Mouse (Mus musculus): ENCODE data around the gene Gm28308. TPM values are rescaled to one million over a fixed set of nuclear protein-coding genes. Genes with fewer than 3 reads are reported as not detected.

Gm28308 gene
- total and polyA plus RNA-seq, 3 experiments = not detected

DNA sequence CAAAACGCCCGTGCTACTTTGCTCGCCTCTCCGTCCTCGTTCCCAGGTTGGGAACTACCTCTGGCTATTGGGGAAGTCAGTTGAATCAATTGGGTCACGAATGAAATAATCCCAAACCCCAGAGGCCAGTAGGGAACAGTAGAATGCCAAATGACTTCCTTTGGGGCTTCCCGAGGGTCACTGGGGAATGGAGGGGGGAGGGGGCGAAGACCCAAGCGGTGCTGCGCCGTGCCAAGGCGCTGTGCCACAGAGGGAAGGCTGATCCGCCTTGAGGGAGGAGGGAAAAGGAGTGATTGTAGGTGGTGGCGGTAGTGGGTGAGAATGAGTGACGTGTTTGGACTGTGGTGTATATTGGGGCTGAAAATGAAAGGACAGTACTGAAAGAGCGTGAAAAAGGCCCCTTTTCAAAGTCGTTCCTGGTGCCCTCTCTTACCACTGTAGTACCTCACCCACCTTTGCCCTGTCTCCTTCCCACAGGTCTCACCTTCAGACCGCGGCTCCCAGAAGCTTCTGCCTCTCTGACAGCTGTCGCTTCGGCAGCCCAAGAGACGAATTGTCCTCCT is 502 bp downstream of the Gm28308 start:
- Histone ChIP-seq H3K9ac (ENCODE audit: insufficient read depth, low read depth) (peak overlapping the region; percentile 41), H3K4me3 (replicated peaks in 1 of 3; ENCODE audit: low read depth in 2 of 3, low read length in 2 of 3, poor library complexity in 1 of 3) (peak overlapping the region in 2 of 3 experiments; percentile 53 to 57), H3K9me3 (replicated peaks; ENCODE audit: low read length) (peaks cover 28% of the 10 kb centered on the region), H3K27ac (ENCODE audit: insufficient read depth, low read depth) (peak overlapping the region; percentile 75), H3K27me3 (replicated peaks) (peaks cover 2% of the 10 kb centered on the region), H3K36me3 (replicated peaks in 1 of 2; ENCODE audit: control insufficient read depth in 1 of 2, insufficient read depth in 1 of 2, low read length in 1 of 2) (peaks cover 0 to 6% of the 10 kb centered on the region in 2 experiments), H3K4me2 (ENCODE audit: insufficient read depth, low read depth, poor library complexity, severe bottlenecking) (peak overlapping the region; percentile 59; the same call in 1 of the 2 replicates), H3K79me2 (replicated peaks; ENCODE audit: control insufficient read depth, extremely low read depth, insufficient read depth, poor library complexity, severe bottlenecking) (no peaks in the 10 kb centered on the region), H3K4me1 (ENCODE audit: control insufficient read depth in 1 of 2, insufficient read depth in 2 of 2) (peaks cover 4 to 17% of the 10 kb centered on the region in 2 experiments; a peak in 2 of 4 replicates)
- TF ChIP-seq ZC3H11A (IDR thresholded peaks at IDR 0.05; ENCODE audit: low read depth, low read length) (no peak), UBTF (IDR thresholded peaks at IDR 0.05; ENCODE audit: low read depth, low read length) (0 out of 2 replicates have a peak, but pooled peaks have one; percentile 39), MXI1 (IDR thresholded peaks at IDR 0.05; ENCODE audit: low read depth, low read length) (no peak), TBP (conservative IDR thresholded peaks at IDR 0.05; ENCODE audit: low read depth, low read length) (no peak; the same call in 1 of the 2 replicates), IRF4 (IDR thresholded peaks at IDR 0.05; ENCODE audit: low read depth, low read length) (0 out of 2 replicates have a peak, but pooled peaks have one; percentile 21), CHD2 (IDR thresholded peaks at IDR 0.05; ENCODE audit: low read length) (no peak), E2F4 (IDR thresholded peaks at IDR 0.05; ENCODE audit: insufficient replicate concordance, low read depth, low read length) (no peak), USF2 (conservative IDR thresholded peaks at IDR 0.05; ENCODE audit: low read depth, low read length) (no peak), SMC3 (IDR thresholded peaks at IDR 0.05; ENCODE audit: low read depth, low read length) (no peak), ZMIZ1 (IDR thresholded peaks at IDR 0.05; ENCODE audit: low read depth, low read length) (peak; percentile 28; the same call in 1 of the 2 replicates), CHD1 (IDR thresholded peaks at IDR 0.05; ENCODE audit: low read depth, low read length) (no peak), RAD21 (IDR thresholded peaks at IDR 0.05; ENCODE audit: low read depth, low read length) (no peak), BHLHE40 (IDR thresholded peaks at IDR 0.05; ENCODE audit: low read depth, low read length) (0 out of 2 replicates have a peak, but pooled peaks have one; percentile 13), ZKSCAN1 (IDR thresholded peaks at IDR 0.05; ENCODE audit: borderline replicate concordance, low read depth, low read length) (no peak), MYC (IDR thresholded peaks at IDR 0.05; ENCODE audit: low read depth, low read length) (no peak), NRF1 (IDR thresholded peaks at IDR 0.05; ENCODE audit: low read depth, low read length) (no peak), NELFE (IDR thresholded peaks at IDR 0.05; ENCODE audit: low read depth, low read length) (no peak), TCF12 (IDR thresholded peaks at IDR 0.05; ENCODE audit: low read depth, low read length) (no peak), EP300 (IDR thresholded peaks at IDR 0.05; ENCODE audit: low read length) (no peak), POLR2A (IDR thresholded peaks at IDR 0.05; ENCODE audit: low read depth, low read length) (no peak), ETS1 (conservative IDR thresholded peaks at IDR 0.05; ENCODE audit: low read depth, low read length) (no peak), ELF1 (IDR thresholded peaks at IDR 0.05; ENCODE audit: low read depth, low read length) (no peak), MAX (IDR thresholded peaks at IDR 0.05; ENCODE audit: low read length) (no peak)
- DNase-seq (ENCODE audit: extremely low read depth) = no peak
- in situ Hi-C loops (cut with MboI; ENCODE audit: low pct_ligation_motif_present, low pct_unique_long_range_greater_than_20kb, low sequenced_read_pairs) (loop anchor here (10.0 to 25.0 kb wide), 2 partner anchors 200 to 348 kb away; partner anchors contain the start of gene Skap2), dilution Hi-C loops (cut with MboI; ENCODE audit: extremely low pct_ligation_motif_present, extremely low pct_unique_long_range_greater_than_20kb, low sequenced_read_pairs) (no loop called here)
